Mouse (Mus musculus) megakaryocyte, embryonic 14.5 days (primary cell): Measurements from ENCODE around the gene Cyp11a1. TPM values are rescaled to one million over a fixed set of nuclear protein-coding genes. Genes with fewer than 3 reads are reported as not detected.

Experiments
- H3K27me3 ChIP-seq: replicated peaks from 2 replicates; pipeline ENCODE3; 2012; ENCODE audit warnings: inconsistent platforms
- H3K36me3 ChIP-seq: replicated peaks from 2 replicates; pipeline ENCODE3; 2012; ENCODE audit warnings: low read length, inconsistent platforms, mixed read lengths
- H3K4me1 ChIP-seq: 2 replicates; pipeline ENCODE4 v1.6.1; 2012; ENCODE audit warnings: inconsistent platforms
- H3K4me3 ChIP-seq: replicated peaks from 2 replicates; pipeline ENCODE3; 2012; ENCODE audit warnings: moderate library complexity, mild to moderate bottlenecking, inconsistent platforms
- H3K9me3 ChIP-seq: 2 replicates; pipeline ENCODE4 v1.6.1; 2012; ENCODE audit warnings: inconsistent platforms
- FLI1 ChIP-seq: IDR thresholded peaks from 2 replicates; pipeline ENCODE4 v1.6.1; 2012; ENCODE audit warnings: low read length, inconsistent platforms, mixed read lengths
- GATA1 ChIP-seq: IDR thresholded peaks from 3 replicates; pipeline ENCODE4 v1.6.1; 2012; ENCODE audit warnings: mixed read lengths, low read length, inconsistent platforms, borderline replicate concordance
- polyA plus RNA-seq: library from polyadenylated mRNA; stranded (reverse); fragments of >175 nt; gene quantifications from 2 replicates; pipeline ENCODE4 v1.2.3, GENCODE M21; 2012; ENCODE audit warnings: low replicate concordance; ENCODE audit not compliant: insufficient read depth

Cyp11a1 gene
- 1.1 and 7.5 TPM in 2 replicates for polyA plus RNA-seq

- Histone ChIP-seq H3K36me3 (no peaks in the 10 kb centered on the region), H3K4me3 (no peak within 1 kb of the TSS), H3K9me3 (no peaks in the 10 kb centered on the region), H3K4me1 (peaks cover 18% of the 10 kb centered on the region), H3K27me3 (peaks cover 40% of the 10 kb centered on the region)
- TF ChIP-seq GATA1 = no peak
- TF ChIP-seq FLI1 = no peak
Measured at GRCm38 (mm10) chr9:58005753-58006461, at the start of gene Cyp11a1. TSS of gene Cyp11a1 (plus strand) at chr9:58006411.

- Histone ChIP-seq H3K4me1 (peaks cover 62% of the 10 kb centered on the region), H3K4me3 (no peak overlapping the region), H3K36me3 (peaks cover 83% of the 10 kb centered on the region), H3K9me3 (no peaks in the 10 kb centered on the region), H3K27me3 (peaks cover 7% of the 10 kb centered on the region)
- TF ChIP-seq FLI1 = no peak
- TF ChIP-seq GATA1 = no peak
Measured at GRCm38 (mm10) chr9:57956838-57957236, 49.4 kb upstream of the Cyp11a1 start.

DNA sequence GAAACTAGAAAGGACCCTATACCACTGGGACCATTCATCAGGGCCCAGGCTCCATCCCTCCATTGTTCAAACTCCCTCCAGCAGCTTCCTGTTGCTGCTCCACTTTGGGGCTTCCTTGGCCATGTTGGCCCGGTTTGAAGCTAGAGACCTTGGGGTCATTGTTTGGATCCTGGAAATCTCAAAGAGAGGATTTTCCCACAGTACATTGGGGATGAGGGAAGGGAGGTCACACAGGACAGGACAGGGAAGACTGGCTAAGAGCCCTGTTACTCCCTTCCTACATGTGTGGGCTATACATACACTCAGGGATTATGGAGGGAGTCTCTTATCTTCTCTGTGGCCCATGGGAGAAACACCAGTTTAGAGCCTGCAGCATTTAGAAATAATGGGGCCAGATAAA is 47.6 kb upstream of the Cyp11a1 start:
- peaks cover 52% of the 10 kb centered on the region for H3K4me1 ChIP-seq
- no peak overlapping the region for H3K4me3 ChIP-seq
- H3K9me3 ChIP-seq = no peaks in the 10 kb centered on the region
- H3K36me3 ChIP-seq = peaks cover 93% of the 10 kb centered on the region
- no peak for TF ChIP-seq FLI1
- TF ChIP-seq GATA1 = no peak
- no peaks in the 10 kb centered on the region for H3K27me3 ChIP-seq

- no peaks in the 10 kb centered on the region for H3K9me3 ChIP-seq
Measured at GRCm38 (mm10) chr9:57959399-57959798, 46.8 kb upstream of the Cyp11a1 start.

DNA sequence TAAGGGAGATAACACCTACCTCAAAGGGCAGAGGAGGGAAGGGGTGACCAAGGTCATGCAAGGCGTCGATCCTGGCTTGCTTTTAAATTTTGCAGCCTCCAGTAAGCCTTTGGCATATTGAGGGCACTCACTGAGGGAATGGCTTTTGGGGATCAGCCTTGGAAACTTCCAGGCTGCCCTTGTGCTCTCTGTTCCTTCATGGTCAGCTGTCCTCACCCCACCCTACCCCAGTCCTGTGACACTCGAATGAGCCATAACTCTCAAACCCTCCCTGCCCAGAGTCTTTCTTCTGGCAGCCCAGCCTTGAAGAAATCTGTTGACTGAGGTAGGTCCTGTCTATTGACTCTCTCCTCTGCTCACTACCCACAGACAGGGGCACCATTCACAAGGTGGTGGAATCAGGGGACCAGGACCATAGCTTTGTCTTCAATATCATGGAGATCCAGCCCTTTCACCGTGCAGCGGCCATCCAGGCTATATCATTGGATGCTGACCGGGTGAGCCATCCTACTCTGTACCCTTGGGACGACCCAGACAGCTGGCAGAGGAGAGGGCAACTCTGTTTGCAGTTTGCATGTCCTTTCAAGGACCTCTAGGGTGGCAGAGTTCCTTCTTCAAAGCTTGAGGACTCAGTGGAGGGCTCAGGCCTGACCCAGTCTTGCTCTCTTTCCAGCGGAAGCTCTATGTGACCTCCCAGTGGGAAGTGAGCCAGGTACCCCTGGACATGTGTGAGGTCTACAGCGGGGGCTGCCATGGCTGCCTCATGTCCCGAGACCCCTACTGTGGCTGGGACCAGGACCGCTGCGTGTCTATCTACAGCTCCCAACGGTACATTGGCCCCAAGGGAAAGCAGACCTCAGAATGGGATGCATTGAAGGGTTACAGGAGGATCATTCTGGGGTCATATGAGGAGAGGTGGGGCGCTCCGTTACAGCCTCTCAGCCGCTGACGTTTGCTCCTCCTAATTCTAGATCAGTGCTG is 46.0 kb upstream of the Cyp11a1 start:
- Histone ChIP-seq H3K4me3 (no peak overlapping the region), H3K27me3 (no peaks in the 10 kb centered on the region), H3K36me3 (peaks cover 84% of the 10 kb centered on the region), H3K4me1 (peaks cover 47% of the 10 kb centered on the region), H3K9me3 (no peaks in the 10 kb centered on the region)
- TF ChIP-seq GATA1 = no peak
- TF ChIP-seq FLI1 = no peak

More at GRCm38 (mm10) chr9:57959399-57959798, 46.8 kb upstream of the Cyp11a1 start:
- H3K4me3 ChIP-seq = no peak overlapping the region
- no peak for TF ChIP-seq FLI1
- no peak for TF ChIP-seq GATA1
- peaks cover 52% of the 10 kb centered on the region for H3K4me1 ChIP-seq
- H3K27me3 ChIP-seq = no peaks in the 10 kb centered on the region
- H3K36me3 ChIP-seq = peaks cover 91% of the 10 kb centered on the region

DNA sequence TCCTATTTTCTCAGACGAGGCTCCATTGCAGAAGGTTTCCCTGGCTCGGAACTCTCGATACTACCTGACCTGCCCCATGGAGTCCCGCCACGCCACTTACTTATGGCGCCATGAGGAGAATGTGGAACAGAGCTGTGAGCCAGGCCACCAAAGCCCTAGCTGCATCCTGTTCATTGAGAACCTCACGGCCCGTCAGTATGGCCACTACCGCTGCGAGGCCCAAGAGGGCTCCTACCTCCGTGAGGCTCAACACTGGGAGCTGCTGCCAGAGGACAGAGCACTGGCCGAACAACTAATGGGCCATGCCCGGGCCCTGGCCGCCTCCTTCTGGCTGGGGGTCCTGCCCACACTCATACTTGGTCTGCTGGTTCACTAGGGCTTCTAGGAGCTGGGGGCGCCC is 45.0 kb upstream of the Cyp11a1 start:
- TF ChIP-seq GATA1 (no peak), FLI1 (no peak)
- H3K36me3 ChIP-seq = peaks cover 74% of the 10 kb centered on the region

DNA sequence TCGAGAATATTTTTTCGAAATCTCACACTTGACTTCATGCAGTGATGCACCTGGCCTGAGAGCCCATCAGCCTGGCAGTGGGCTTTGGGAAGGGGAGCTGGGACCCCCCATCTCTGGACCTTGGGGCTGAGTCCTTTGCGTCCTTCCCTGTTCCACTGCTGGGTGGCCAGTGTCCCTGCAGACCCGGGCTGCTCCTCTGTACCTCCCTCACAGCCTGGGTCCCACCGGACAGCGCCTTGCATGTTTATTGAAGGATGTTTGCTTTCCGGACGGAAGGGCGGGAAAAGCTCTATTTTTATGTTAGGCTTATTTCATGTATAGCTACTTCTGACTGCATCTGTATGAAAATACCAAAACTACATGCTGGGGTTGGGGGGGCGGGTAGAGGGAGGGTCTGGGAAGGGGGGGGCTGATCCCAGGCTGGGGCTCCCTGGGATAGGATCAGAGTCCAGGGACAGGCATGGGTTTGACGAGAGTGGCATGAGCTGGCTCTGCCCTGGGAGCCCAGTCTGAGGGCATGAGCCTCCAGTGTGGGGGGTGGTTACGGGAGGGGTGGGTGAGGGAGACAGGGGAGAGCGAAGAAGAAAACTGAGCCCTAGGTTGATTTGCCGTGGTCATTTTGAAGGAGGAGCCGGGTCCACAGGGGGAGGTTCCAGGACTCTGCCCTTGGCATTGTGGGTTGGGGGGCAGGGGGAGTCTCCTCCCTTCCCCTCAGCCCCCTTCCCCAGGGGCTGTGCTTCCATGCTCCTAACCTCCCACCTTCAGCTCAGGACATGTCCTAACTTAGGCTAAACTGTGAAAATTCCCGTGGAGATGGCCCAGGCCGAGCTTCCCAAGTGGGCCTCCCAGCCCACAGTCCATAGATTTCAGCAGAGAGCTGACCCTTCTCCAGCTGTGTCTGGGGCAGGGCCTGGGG is 44.1 kb upstream of the Cyp11a1 start:
- H3K27me3 ChIP-seq = peaks cover 1% of the 10 kb centered on the region
- peaks cover 38% of the 10 kb centered on the region for H3K4me1 ChIP-seq
- TF ChIP-seq GATA1 (no peak), FLI1 (no peak)
- H3K9me3 ChIP-seq = no peaks in the 10 kb centered on the region
- peaks cover 65% of the 10 kb centered on the region for H3K36me3 ChIP-seq
- no peak overlapping the region for H3K4me3 ChIP-seq

More for the DNA sequence above, 45.0 kb upstream of the Cyp11a1 start:
- peaks cover 1% of the 10 kb centered on the region for H3K27me3 ChIP-seq
- no peaks in the 10 kb centered on the region for H3K9me3 ChIP-seq
- peaks cover 45% of the 10 kb centered on the region for H3K4me1 ChIP-seq
- no peak overlapping the region for H3K4me3 ChIP-seq

- TF ChIP-seq GATA1 = no peak
- TF ChIP-seq FLI1 = no peak
- peaks cover 1% of the 10 kb centered on the region for H3K27me3 ChIP-seq
- H3K9me3 ChIP-seq = no peaks in the 10 kb centered on the region
- H3K36me3 ChIP-seq = peaks cover 52% of the 10 kb centered on the region
- H3K4me3 ChIP-seq = no peak overlapping the region
- H3K4me1 ChIP-seq = peaks cover 41% of the 10 kb centered on the region
Measured at GRCm38 (mm10) chr9:57963249-57963997, 42.8 kb upstream of the Cyp11a1 start.

DNA sequence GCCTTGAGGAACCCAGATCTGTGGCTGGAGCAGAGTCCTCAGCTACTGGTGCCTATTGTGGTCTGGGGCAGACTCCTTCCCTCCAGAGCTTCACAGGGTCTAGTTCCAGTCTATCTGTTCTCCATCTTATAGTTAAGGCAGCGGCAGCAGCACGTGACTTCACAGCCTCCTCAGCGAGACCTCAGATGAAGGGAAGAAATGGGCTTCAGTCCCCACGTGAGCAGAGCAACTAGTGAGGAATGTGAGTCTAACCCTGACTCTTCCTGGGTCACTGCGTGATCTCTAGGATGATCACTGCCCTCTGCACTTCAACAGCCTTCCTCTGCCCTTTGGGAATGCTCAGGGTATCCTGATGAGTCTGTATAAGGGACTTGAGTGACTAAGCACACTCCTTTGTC is 42.2 kb upstream of the Cyp11a1 start:
- Histone ChIP-seq H3K4me3 (no peak overlapping the region), H3K9me3 (no peaks in the 10 kb centered on the region), H3K4me1 (peaks cover 47% of the 10 kb centered on the region), H3K27me3 (peaks cover 1% of the 10 kb centered on the region), H3K36me3 (peaks cover 46% of the 10 kb centered on the region)
- TF ChIP-seq GATA1 (no peak), FLI1 (no peak)
